Mouse (Mus musculus) heart, embryonic 11.5 days (tissue): ENCODE measurements around the gene Lsm2. TPM values are rescaled to one million over a fixed set of nuclear protein-coding genes. Genes with fewer than 3 reads are reported as not detected.
"Not testable (repeated sequence)": the region's sequence is repeated elsewhere in the genome, so short reads cannot be mapped to it uniquely, and the experiment has no call there.

ENCODE experiments used
- ATAC-seq: fragments of 200-750 bp; cut with Nextera tagmentation; replicated peaks from 2 replicates; pipeline ENCODE4 v1.8.0; 2017; ENCODE audit warnings: moderate library complexity; ENCODE audit not compliant: insufficient number of reproducible peaks, low FRiP score, low TSS enrichment
- H3K27ac ChIP-seq: fragments of 300-500 bp; sonication (generic); 2 replicates; pipeline ENCODE4 v1.5.1; 2014; ENCODE audit warnings: mild to moderate bottlenecking, low read depth, low read length
- H3K27me3 ChIP-seq: fragments of 300-500 bp; sonication (generic); 2 replicates; pipeline ENCODE4 v1.6.1; 2014; ENCODE audit warnings: mild to moderate bottlenecking, low read length, mixed read lengths; ENCODE audit not compliant: control insufficient read depth, insufficient read depth
- H3K36me3 ChIP-seq: fragments of 300-500 bp; sonication (generic); 2 replicates; pipeline ENCODE4 v1.6.1; 2014; ENCODE audit warnings: mild to moderate bottlenecking, low read length, moderate library complexity, mixed read lengths; ENCODE audit not compliant: control insufficient read depth, insufficient read depth
- H3K4me1 ChIP-seq: fragments of 300-500 bp; sonication (generic); 2 replicates; pipeline ENCODE4 v1.6.1; 2014; ENCODE audit warnings: low read length; ENCODE audit not compliant: control insufficient read depth, insufficient read depth
- H3K4me2 ChIP-seq: fragments of 300-500 bp; sonication (generic); 2 replicates; pipeline ENCODE4 v1.6.1; 2014; ENCODE audit warnings: mild to moderate bottlenecking, moderate library complexity
- H3K4me3 ChIP-seq: fragments of 300-500 bp; sonication (generic); 2 replicates; pipeline ENCODE4 v1.5.1; 2014; ENCODE audit warnings: low read depth, low read length
- H3K9ac ChIP-seq: fragments of 300-500 bp; sonication (generic); 2 replicates; pipeline ENCODE4 v1.6.1; 2014; ENCODE audit warnings: mild to moderate bottlenecking, low read depth, low read length, moderate library complexity
- H3K9me3 ChIP-seq: fragments of 300-500 bp; sonication (generic); replicated peaks from 2 replicates; pipeline ENCODE4 v1.6.1; 2016; ENCODE audit warnings: low read length; ENCODE audit not compliant: control insufficient read depth
- WGBS: fragments of 180-500 bp; shearing (Covaris S2); extraction: QIAGEN DNeasy Blood & Tissue Kit; methylation state at CpG from one replicate; pipeline ENCODE4 v1.1.7; 2014; ENCODE audit not compliant: insufficient replicate concordance; 5-methylcytosine and 5-hydroxymethylcytosine counted together
- polyA plus RNA-seq: library from polyadenylated mRNA; unstranded; fragments of >200 nt; fragmentation: Nextera tagmentation; extraction: Ambion mirVana; gene quantifications from 2 replicates; pipeline ENCODE4 v1.2.1, GENCODE M21; 2014

Gene Lsm2
- polyA plus RNA-seq, 1 experiment from 2014 or later: 169 TPM

GRCm38 (mm10) chr17:34971694-34972068 is 10.0 kb upstream of the Lsm2 start:
- Histone ChIP-seq H3K4me3 (peak overlapping the region; percentile 45), H3K27me3 (peaks cover 24% of the 10 kb centered on the region), H3K4me2 (peak overlapping the region; percentile 86)
- ATAC-seq, H3K9me3 ChIP-seq, H3K36me3 ChIP-seq, H3K4me1 ChIP-seq, H3K27ac ChIP-seq, H3K9ac ChIP-seq: not testable (repeated sequence)
- under 1% methylated on average over 17 of the region's 43 CpGs for WGBS

- H3K36me3 ChIP-seq, H3K4me1 ChIP-seq, H3K9me3 ChIP-seq: not testable (repeated sequence)
- Histone ChIP-seq H3K4me3 (peak within 1 kb of the TSS; percentile 45), H3K27ac (peak within 1 kb of the TSS; percentile 81), H3K9ac (peak within 1 kb of the TSS; percentile 18), H3K4me2 (peak within 1 kb of the TSS; percentile 86), H3K27me3 (peaks cover 24% of the 10 kb centered on the region)
- WGBS: under 1% methylated on average over 25 of the region's 33 CpGs
- ATAC-seq: peak; percentile 84
Measured at GRCm38 (mm10) chr17:34972069-34972749, 9.5 kb upstream of the Lsm2 start, which contains the start of the genes Hspa1a and Hspa1l. Hspa1a (minus strand) TSS chr17:34972156. Hspa1l (plus strand) TSS chr17:34972703.

GRCm38 (mm10) chr17:34975581-34976492 is 5.8 kb upstream of the Lsm2 start:
- Histone ChIP-seq H3K27me3 (no peaks in the 10 kb centered on the region), H3K4me3 (no peak overlapping the region), H3K9me3 (no peaks in the 10 kb centered on the region), H3K4me2 (no peak overlapping the region), H3K9ac (no peak overlapping the region), H3K36me3 (no peaks in the 10 kb centered on the region), H3K4me1 (peaks cover 2% of the 10 kb centered on the region), H3K27ac (no peak overlapping the region)
- 67% methylated on average over 3 of the region's 3 CpGs for WGBS
- no peak for ATAC-seq

GRCm38 (mm10) chr17:34977000-34977399 is 4.7 kb upstream of the Lsm2 start:
- Histone ChIP-seq H3K4me3 (no peak overlapping the region), H3K27me3 (no peaks in the 10 kb centered on the region), H3K27ac (no peak overlapping the region), H3K4me1 (peaks cover 4% of the 10 kb centered on the region), H3K36me3 (no peaks in the 10 kb centered on the region), H3K4me2 (no peak overlapping the region), H3K9me3 (no peaks in the 10 kb centered on the region), H3K9ac (no peak overlapping the region)
- no peak for ATAC-seq
- WGBS: 88% methylated on average over 20 of the region's 20 CpGs

GRCm38 (mm10) chr17:34978239-34978638 is 3.4 kb upstream of the Lsm2 start:
- H3K27me3 ChIP-seq: no peaks in the 10 kb centered on the region
- no peaks in the 10 kb centered on the region for H3K9me3 ChIP-seq
- H3K27ac ChIP-seq: no peak overlapping the region
- no peak overlapping the region for H3K4me2 ChIP-seq
- no peaks in the 10 kb centered on the region for H3K36me3 ChIP-seq
- H3K9ac ChIP-seq: no peak overlapping the region
- no peak overlapping the region for H3K4me3 ChIP-seq
- WGBS: 81% methylated on average over 27 of the region's 27 CpGs
- ATAC-seq: no peak
- H3K4me1 ChIP-seq: peaks cover 9% of the 10 kb centered on the region

GRCm38 (mm10) chr17:34979631-34980030 is 2.0 kb upstream of the Lsm2 start:
- no peak overlapping the region for H3K4me3 ChIP-seq
- ATAC-seq: no peak
- no peak overlapping the region for H3K9ac ChIP-seq
- 84% methylated on average over 4 of the region's 4 CpGs for WGBS
- H3K4me1 ChIP-seq: peaks cover 9% of the 10 kb centered on the region
- no peaks in the 10 kb centered on the region for H3K27me3 ChIP-seq
- no peaks in the 10 kb centered on the region for H3K9me3 ChIP-seq
- H3K27ac ChIP-seq: no peak overlapping the region
- no peaks in the 10 kb centered on the region for H3K36me3 ChIP-seq
- H3K4me2 ChIP-seq: no peak overlapping the region

GRCm38 (mm10) chr17:34980655-34981054 is 1.0 kb upstream of the Lsm2 start:
- Histone ChIP-seq H3K4me2 (peak overlapping the region; percentile 67), H3K9me3 (no peaks in the 10 kb centered on the region), H3K9ac (peak overlapping the region; percentile 97), H3K4me1 (peaks cover 9% of the 10 kb centered on the region), H3K27ac (no peak overlapping the region; the same call in 1 of the 2 replicates), H3K4me3 (peak overlapping the region; percentile 85), H3K36me3 (peaks cover 7% of the 10 kb centered on the region; the same call in 1 of the 2 replicates), H3K27me3 (no peaks in the 10 kb centered on the region)
- 19% methylated on average over 2 of the region's 2 CpGs for WGBS
- no peak for ATAC-seq

GRCm38 (mm10) chr17:34982328-34982727 is 666 bp downstream of the Lsm2 start:
- H3K4me3 ChIP-seq: peak overlapping the region; percentile 85
- H3K27me3 ChIP-seq: no peaks in the 10 kb centered on the region
- H3K36me3 ChIP-seq: peaks cover 17% of the 10 kb centered on the region
- H3K9ac ChIP-seq: peak overlapping the region; percentile 97
- H3K4me2 ChIP-seq: peak overlapping the region; percentile 67
- H3K9me3 ChIP-seq: no peaks in the 10 kb centered on the region
- peak overlapping the region; percentile 97 for H3K27ac ChIP-seq
- ATAC-seq: no peak; the same call in 1 of the 2 replicates
- WGBS: 0% methylated on average over 15 of the region's 15 CpGs
- peaks cover 9% of the 10 kb centered on the region for H3K4me1 ChIP-seq
